Mouse (Mus musculus) urinary bladder, adult 2 months (tissue): Measurements from ENCODE around the gene Wdr47. TPM values are rescaled to one million over a fixed set of nuclear protein-coding genes. Genes with fewer than 3 reads are reported as not detected.
A peak's percentile ranks its signal among the peaks of the same experiment; 100 is the strongest.
"Not testable (repeated sequence)": the region's sequence is repeated elsewhere in the genome, so short reads cannot be mapped to it uniquely, and the experiment has no call there.

Source experiments
- DNase-seq: peaks from one replicate; pipeline ENCODE4 v3.0.0; 2022; ENCODE audit warnings: low spot score
- polyA plus RNA-seq: library from polyadenylated mRNA; depleted of rRNA; stranded (reverse); fragments of >200 nt; gene quantifications from 2 replicates; pipeline ENCODE4 v1.2.3, GENCODE M21; 2012; rRNA removed

The Wdr47 gene
- polyA plus RNA-seq: 10.8 and 12.7 TPM in 2 replicates

- peak; percentile 87 for DNase-seq
These were observed at the start of gene Wdr47 for GRCm38 (mm10) chr3:108590786-108591529. TSS of gene Wdr47 (plus strand) at chr3:108591279.

GRCm38 (mm10) chr3:108542299-108542698, 48.8 kb upstream of the Wdr47 start:
- no peak for DNase-seq

GRCm38 (mm10) chr3:108554111-108554561, 36.9 kb upstream of the Wdr47 start:
- DNase-seq: no peak

GRCm38 (mm10) chr3:108554587-108555312, 36.3 kb upstream of the Wdr47 start:
- DNase-seq: peak; percentile 82

- no peak for DNase-seq
These were observed 33.2 kb upstream of the Wdr47 start for GRCm38 (mm10) chr3:108557888-108558287.

- DNase-seq: peak; percentile 92
These were observed 28.8 kb upstream of the Wdr47 start, which contains the start of gene Tmem167b for GRCm38 (mm10) chr3:108562133-108562730. TSS of gene Tmem167b (minus strand) at chr3:108562466.

- DNase-seq: no peak
These were observed 28.3 kb upstream of the Wdr47 start for GRCm38 (mm10) chr3:108562777-108563271.

- DNase-seq: peak; percentile 42
These were observed 27.8 kb upstream of the Wdr47 start for GRCm38 (mm10) chr3:108563309-108563708.

- no peak for DNase-seq
These were observed 22.8 kb upstream of the Wdr47 start for GRCm38 (mm10) chr3:108567990-108568877.

- DNase-seq: not testable (repeated sequence)
These were observed 21.4 kb upstream of the Wdr47 start for GRCm38 (mm10) chr3:108569636-108570035.

- DNase-seq: no peak
These were observed 20.3 kb upstream of the Wdr47 start for GRCm38 (mm10) chr3:108570813-108571212.

GRCm38 (mm10) chr3:108571443-108572294, 19.4 kb upstream of the Wdr47 start, which contains the start of gene Taf13:
TSS of gene Taf13 (plus strand) at chr3:108571698.
- DNase-seq: peak; percentile 96

- no peak for DNase-seq
These were observed 18.6 kb upstream of the Wdr47 start for GRCm38 (mm10) chr3:108572309-108573010.

GRCm38 (mm10) chr3:108574018-108574417, 17.1 kb upstream of the Wdr47 start:
- no peak for DNase-seq

- no peak for DNase-seq
These were observed 6.5 kb upstream of the Wdr47 start for GRCm38 (mm10) chr3:108584580-108584979.

- DNase-seq: no peak
These were observed 2.6 kb upstream of the Wdr47 start for GRCm38 (mm10) chr3:108588446-108588845.

- DNase-seq: no peak
These were observed 747 bp downstream of the Wdr47 start for GRCm38 (mm10) chr3:108591530-108592522.

GRCm38 (mm10) chr3:108608906-108609305, 17.8 kb downstream of the Wdr47 start:
- no peak for DNase-seq
